Mouse (Mus musculus) embryo, embryonic 10.5 days (tissue): Measurements from ENCODE around the gene Tldc1.

Experiments
- DNase-seq: peaks from one replicate; pipeline ENCODE4 v3.0.0-alpha.2; 2015; ENCODE audit warnings: low spot score

Tldc1 gene

GRCm38 (mm10) chr8:119778263-119778662 is at the start of gene Tldc1:
TSS of gene Tldc1 (minus strand) at chr8:119778416.
- DNase-seq: peak; percentile 100

- DNase-seq: no peak
Measured at GRCm38 (mm10) chr8:119827721-119828153, 49.5 kb upstream of the Tldc1 start.

GRCm38 (mm10) chr8:119826982-119827381 is 48.8 kb upstream of the Tldc1 start:
- DNase-seq: no peak

GRCm38 (mm10) chr8:119825950-119826730 is 47.9 kb upstream of the Tldc1 start:
- DNase-seq: no peak

- DNase-seq: no peak
Measured at GRCm38 (mm10) chr8:119824809-119825273, 46.6 kb upstream of the Tldc1 start.

GRCm38 (mm10) chr8:119824100-119824499 is 45.9 kb upstream of the Tldc1 start:
- DNase-seq: no peak

GRCm38 (mm10) chr8:119823278-119823677 is 45.1 kb upstream of the Tldc1 start:
- DNase-seq: no peak

- DNase-seq: no peak
Measured at GRCm38 (mm10) chr8:119821691-119822090, 43.5 kb upstream of the Tldc1 start.

- DNase-seq: no peak
Measured at GRCm38 (mm10) chr8:119819976-119820375, 41.8 kb upstream of the Tldc1 start.

- no peak for DNase-seq
Measured at GRCm38 (mm10) chr8:119819316-119819715, 41.1 kb upstream of the Tldc1 start.

GRCm38 (mm10) chr8:119817446-119817845 is 39.2 kb upstream of the Tldc1 start:
- no peak for DNase-seq

- no peak for DNase-seq
Measured at GRCm38 (mm10) chr8:119816219-119816618, 38.0 kb upstream of the Tldc1 start.

- no peak for DNase-seq
Measured at GRCm38 (mm10) chr8:119812650-119813431, 34.6 kb upstream of the Tldc1 start.

- no peak for DNase-seq
Measured at GRCm38 (mm10) chr8:119811925-119812324, 33.7 kb upstream of the Tldc1 start.

GRCm38 (mm10) chr8:119810953-119811499 is 32.8 kb upstream of the Tldc1 start:
- DNase-seq: no peak

- no peak for DNase-seq
Measured at GRCm38 (mm10) chr8:119810127-119810868, 32.1 kb upstream of the Tldc1 start.

GRCm38 (mm10) chr8:119809620-119810019 is 31.4 kb upstream of the Tldc1 start:
- no peak for DNase-seq

GRCm38 (mm10) chr8:119807687-119808086 is 29.5 kb upstream of the Tldc1 start:
- no peak for DNase-seq

GRCm38 (mm10) chr8:119806422-119807263 is 28.4 kb upstream of the Tldc1 start:
- DNase-seq: no peak

GRCm38 (mm10) chr8:119805275-119805674 is 27.1 kb upstream of the Tldc1 start:
- DNase-seq: no peak

- DNase-seq: no peak
Measured at GRCm38 (mm10) chr8:119802592-119802991, 24.4 kb upstream of the Tldc1 start.
